Mouse (Mus musculus) liver, embryonic 14.5 days (tissue): ENCODE results near the gene Psd.

Experiments used
- CTCF ChIP-seq: IDR thresholded peaks from 2 replicates; pipeline ENCODE4 v1.5.1; 2016; ENCODE audit warnings: antibody characterized with exemption, low read depth, control low read depth
- EP300 ChIP-seq: IDR thresholded peaks from 2 replicates; pipeline ENCODE4 v1.6.1; 2016; ENCODE audit warnings: antibody characterized with exemption, low read depth

DNA sequence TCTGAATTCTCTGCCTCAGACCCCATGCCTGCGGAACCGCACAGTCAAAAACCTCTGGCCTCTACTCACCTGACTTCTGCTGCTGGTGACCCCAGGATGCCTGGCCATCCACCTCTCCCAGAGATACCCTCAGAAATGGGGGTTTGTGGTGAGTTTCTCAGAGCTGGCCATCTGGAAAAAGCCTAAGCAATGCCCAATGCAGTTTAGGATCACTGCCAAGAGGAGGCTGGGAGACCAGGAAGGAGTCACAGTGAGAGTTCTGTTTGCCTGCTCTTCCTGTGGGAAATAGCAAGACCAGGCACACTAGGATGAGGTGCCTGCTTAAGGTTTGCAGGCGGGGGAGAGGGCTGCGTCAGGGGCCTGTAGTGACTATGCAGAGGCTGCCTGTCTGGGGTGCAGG is 42.3 kb downstream of the Psd start:
- TF ChIP-seq CTCF (no peak), EP300 (no peak)
